Mouse (Mus musculus) stomach, embryonic 14.5 days (tissue): ENCODE measurements at regions not wholly inside any gene's neighbourhood (a gene's known extent, or its start where the extent isn't known, plus 50 kb on each side); places are given as distances from the start of the nearest gene placed in this dataset.

ENCODE experiments used
- ATAC-seq: fragments of 200-750 bp; cut with Nextera tagmentation; 2 replicates; pipeline ENCODE4 v1.8.0; 2017; ENCODE audit warnings: low read depth, moderate TSS enrichment; ENCODE audit not compliant: insufficient number of reproducible peaks, insufficient read depth, low FRiP score
- H3K27ac ChIP-seq: fragments of 300-500 bp; sonication (generic); 2 replicates; pipeline ENCODE4 v1.5.1; 2014; ENCODE audit warnings: mild to moderate bottlenecking, low read length, moderate library complexity, mixed read lengths
- H3K27me3 ChIP-seq: fragments of 300-500 bp; sonication (generic); 2 replicates; pipeline ENCODE4 v1.6.1; 2014; ENCODE audit warnings: low read length, control low read depth, mixed read lengths; ENCODE audit not compliant: control insufficient read depth, insufficient read depth
- H3K36me3 ChIP-seq: fragments of 300-500 bp; sonication (generic); 2 replicates; pipeline ENCODE4 v1.6.1; 2014; ENCODE audit warnings: mild to moderate bottlenecking, control low read depth, low read length, moderate library complexity, mixed read lengths; ENCODE audit not compliant: control insufficient read depth, insufficient read depth
- H3K4me1 ChIP-seq: fragments of 300-500 bp; sonication (generic); 2 replicates; pipeline ENCODE4 v1.6.1; 2014; ENCODE audit warnings: low read length, control low read depth, mixed read lengths; ENCODE audit not compliant: control insufficient read depth, insufficient read depth
- H3K4me2 ChIP-seq: fragments of 300-500 bp; sonication (generic); replicated peaks from 2 replicates; pipeline ENCODE4 v1.6.1; 2014; ENCODE audit warnings: low read depth, low read length, control low read depth
- H3K4me3 ChIP-seq: fragments of 300-500 bp; sonication (generic); 2 replicates; pipeline ENCODE4 v1.5.1; 2014; ENCODE audit warnings: low read depth, low read length, control low read depth
- H3K9ac ChIP-seq: fragments of 300-500 bp; sonication (generic); replicated peaks from 2 replicates; pipeline ENCODE4 v1.6.1; 2014; ENCODE audit warnings: low read depth, mild to moderate bottlenecking, control low read depth, low read length, moderate library complexity, mixed read lengths
- H3K9me3 ChIP-seq: fragments of 300-500 bp; sonication (generic); 2 replicates; pipeline ENCODE4 v1.6.1; 2016; ENCODE audit warnings: low read depth, low read length, control low read depth; ENCODE audit not compliant: control insufficient read depth
- WGBS: fragments of 180-500 bp; shearing (Covaris S2); extraction: QIAGEN DNeasy Blood & Tissue Kit; methylation state at CpG from one replicate; pipeline ENCODE4 v1.1.7; 2014; 5-methylcytosine and 5-hydroxymethylcytosine counted together

DNA sequence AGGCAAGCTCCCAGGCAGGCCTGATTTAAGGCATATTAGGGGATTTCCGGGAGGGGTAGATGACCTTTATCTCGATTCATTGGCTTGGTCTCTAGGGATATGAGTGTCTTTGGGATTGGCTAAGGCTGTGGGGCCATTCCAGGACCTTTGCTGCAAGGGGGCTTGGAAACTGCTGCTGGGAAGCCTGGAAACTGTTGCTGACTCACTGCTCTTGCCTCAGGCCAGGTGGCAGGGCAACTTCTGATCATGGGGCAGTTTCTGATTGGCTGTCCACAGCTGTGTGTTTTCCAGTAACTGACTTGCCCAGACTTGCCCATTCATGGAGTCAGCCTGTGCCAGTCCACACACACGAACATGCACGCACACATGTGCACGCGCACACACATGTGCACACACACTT is 349.8 kb upstream of the 4930452B06Rik start:
- 92% methylated on average over 6 of the region's 6 CpGs for WGBS
- H3K27me3 ChIP-seq = no peaks in the 10 kb centered on the region
- no peak overlapping the region for H3K4me3 ChIP-seq
- no peak overlapping the region for H3K27ac ChIP-seq
- H3K4me1 ChIP-seq = no peaks in the 10 kb centered on the region
- no peak for ATAC-seq
- no peaks in the 10 kb centered on the region for H3K36me3 ChIP-seq
- no peak overlapping the region for H3K4me2 ChIP-seq
- H3K9ac ChIP-seq = no peak overlapping the region
- H3K9me3 ChIP-seq = no peaks in the 10 kb centered on the region

DNA sequence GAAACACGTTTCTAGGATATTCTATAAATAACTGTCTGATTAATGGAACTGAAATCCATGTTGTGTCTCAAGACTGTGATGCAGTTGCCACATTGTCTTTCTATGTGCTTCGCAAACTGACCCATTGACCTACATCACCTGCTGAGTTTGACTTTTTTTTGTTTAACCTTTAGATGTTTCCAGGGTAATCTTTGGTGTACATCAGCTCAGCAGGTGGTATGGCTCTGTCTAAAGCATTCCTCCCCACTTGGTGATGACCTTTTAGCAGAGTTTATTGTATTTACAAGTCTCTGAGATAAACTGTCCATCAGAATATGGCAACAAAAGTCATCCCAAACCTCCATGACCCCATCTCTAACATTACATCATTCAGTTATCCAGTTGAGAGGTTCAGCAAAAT is 337.0 kb upstream of the 4930452B06Rik start:
- no peaks in the 10 kb centered on the region for H3K4me1 ChIP-seq
- ATAC-seq = no peak
- H3K36me3 ChIP-seq = no peaks in the 10 kb centered on the region
- no peak overlapping the region for H3K4me3 ChIP-seq
- H3K27ac ChIP-seq = no peak overlapping the region
- H3K9me3 ChIP-seq = no peaks in the 10 kb centered on the region
- H3K27me3 ChIP-seq = no peaks in the 10 kb centered on the region
- H3K4me2 ChIP-seq = no peak overlapping the region
- H3K9ac ChIP-seq = no peak overlapping the region
- 43% methylated on average over 2 of the region's 2 CpGs for WGBS

DNA sequence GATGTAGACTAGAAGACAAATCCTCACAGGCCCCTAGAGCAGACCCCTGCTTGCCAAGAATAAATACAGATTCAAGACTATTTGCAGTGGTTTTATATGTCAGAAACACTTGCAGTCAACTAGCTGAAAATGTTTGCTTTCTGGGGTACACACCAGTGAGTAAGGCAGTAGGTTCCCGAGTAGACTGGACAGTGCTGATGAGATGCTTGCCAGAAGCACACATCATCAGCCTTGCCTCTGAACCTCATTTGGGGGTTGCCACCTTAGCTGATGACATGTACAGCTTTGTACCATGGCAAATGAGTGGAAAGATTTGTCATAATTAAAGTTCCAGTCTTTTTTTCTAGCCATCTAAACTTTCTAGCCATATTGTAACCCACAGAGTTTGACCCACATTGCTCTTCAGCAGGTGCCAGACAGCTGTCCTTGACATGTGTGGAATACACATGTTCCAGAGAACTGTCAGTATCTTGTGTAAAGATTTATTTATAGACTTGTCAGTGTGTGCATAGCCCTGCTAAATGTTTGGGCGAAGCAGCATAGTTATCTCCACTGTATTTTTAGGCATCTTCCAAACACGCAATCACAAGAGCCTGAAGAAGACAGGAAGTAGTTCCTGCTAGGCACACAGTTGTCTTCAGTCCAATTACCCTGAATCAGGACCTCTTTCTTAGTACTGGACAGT is 334.5 kb upstream of the 4930452B06Rik start:
- WGBS = 54% methylated on average over 3 of the region's 3 CpGs
- H3K4me3 ChIP-seq = no peak overlapping the region

DNA sequence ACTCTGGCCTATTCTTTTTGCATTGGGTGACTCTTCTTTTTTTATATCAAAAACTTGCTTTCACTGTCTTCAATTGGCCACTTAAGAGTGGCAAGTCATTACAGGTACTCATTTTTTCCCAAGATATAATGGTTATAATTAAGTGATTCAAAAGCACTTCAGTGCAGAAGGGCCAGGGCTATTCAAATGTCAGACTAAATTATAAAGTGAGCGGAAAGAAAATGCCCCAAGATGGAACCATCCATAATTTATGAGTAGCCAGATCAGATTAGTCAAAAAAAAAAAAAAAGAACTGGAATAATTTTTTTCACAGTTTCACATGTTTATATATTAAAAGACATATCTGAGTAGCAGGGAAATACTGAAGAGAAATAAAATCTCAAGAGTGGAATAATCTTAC is 333.8 kb upstream of the 4930452B06Rik start:
- Histone ChIP-seq H3K27ac (no peak overlapping the region), H3K36me3 (no peaks in the 10 kb centered on the region), H3K4me1 (no peaks in the 10 kb centered on the region), H3K27me3 (no peaks in the 10 kb centered on the region), H3K9me3 (no peaks in the 10 kb centered on the region), H3K4me3 (no peak overlapping the region), H3K9ac (no peak overlapping the region), H3K4me2 (no peak overlapping the region)
- WGBS = 81% methylated on average over 1 of the region's 1 CpGs
- no peak for ATAC-seq

More for the DNA sequence above, 334.5 kb upstream of the 4930452B06Rik start:
- H3K27ac ChIP-seq = no peak overlapping the region
- H3K9me3 ChIP-seq = no peaks in the 10 kb centered on the region
- H3K4me1 ChIP-seq = no peaks in the 10 kb centered on the region
- H3K4me2 ChIP-seq = no peak overlapping the region
- ATAC-seq = no peak
- no peak overlapping the region for H3K9ac ChIP-seq
- H3K27me3 ChIP-seq = no peaks in the 10 kb centered on the region
- no peaks in the 10 kb centered on the region for H3K36me3 ChIP-seq

- Histone ChIP-seq H3K4me1 (no peaks in the 10 kb centered on the region), H3K9ac (no peak overlapping the region), H3K9me3 (no peaks in the 10 kb centered on the region), H3K36me3 (no peaks in the 10 kb centered on the region), H3K4me2 (no peak overlapping the region), H3K4me3 (no peak overlapping the region), H3K27me3 (no peaks in the 10 kb centered on the region), H3K27ac (no peak overlapping the region)
- WGBS = 76% methylated on average over 1 of the region's 1 CpGs
- ATAC-seq = no peak
Observed at GRCm38 (mm10) chr14:8993421-8993820, 327.4 kb upstream of the 4930452B06Rik start.

DNA sequence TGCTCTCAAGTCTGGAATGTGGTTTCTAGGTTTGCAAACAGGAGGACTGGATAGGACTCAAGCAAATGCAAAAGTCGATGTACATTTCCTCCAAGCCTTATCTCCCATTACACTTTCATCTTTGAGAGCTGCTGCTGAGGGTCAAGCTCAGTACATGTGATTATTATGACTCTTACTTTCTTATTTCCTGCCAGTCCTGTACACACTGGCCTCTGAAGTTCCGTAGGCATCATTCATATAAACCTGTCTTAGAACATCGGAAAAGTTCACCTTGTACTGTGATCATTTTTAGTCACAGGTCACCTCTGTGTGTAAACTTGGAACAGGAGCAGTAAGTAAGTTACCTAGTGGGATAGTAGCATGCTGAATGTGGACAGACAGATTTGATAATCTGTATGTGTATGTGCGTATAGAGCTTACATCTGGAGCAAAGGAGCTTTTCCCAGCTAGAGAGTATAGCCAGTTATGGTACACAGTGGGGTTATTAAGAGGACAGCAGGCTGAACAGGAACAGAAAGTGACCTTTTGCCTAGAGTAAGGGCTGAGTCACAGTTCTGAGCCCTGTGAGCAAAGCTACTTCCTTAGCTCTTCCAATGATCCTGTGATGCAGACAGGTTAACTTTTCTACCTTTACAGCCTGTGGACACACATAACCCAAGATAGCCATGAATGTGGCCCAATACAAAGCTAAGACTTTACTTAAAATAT is 319.2 kb upstream of the 4930452B06Rik start:
- no peak overlapping the region for H3K27ac ChIP-seq
- H3K9me3 ChIP-seq = no peaks in the 10 kb centered on the region
- no peaks in the 10 kb centered on the region for H3K27me3 ChIP-seq
- H3K36me3 ChIP-seq = no peaks in the 10 kb centered on the region
- H3K9ac ChIP-seq = no peak overlapping the region
- H3K4me1 ChIP-seq = no peaks in the 10 kb centered on the region
- no peak for ATAC-seq
- H3K4me2 ChIP-seq = no peak overlapping the region
- WGBS = 77% methylated on average over 4 of the region's 4 CpGs
- no peak overlapping the region for H3K4me3 ChIP-seq

DNA sequence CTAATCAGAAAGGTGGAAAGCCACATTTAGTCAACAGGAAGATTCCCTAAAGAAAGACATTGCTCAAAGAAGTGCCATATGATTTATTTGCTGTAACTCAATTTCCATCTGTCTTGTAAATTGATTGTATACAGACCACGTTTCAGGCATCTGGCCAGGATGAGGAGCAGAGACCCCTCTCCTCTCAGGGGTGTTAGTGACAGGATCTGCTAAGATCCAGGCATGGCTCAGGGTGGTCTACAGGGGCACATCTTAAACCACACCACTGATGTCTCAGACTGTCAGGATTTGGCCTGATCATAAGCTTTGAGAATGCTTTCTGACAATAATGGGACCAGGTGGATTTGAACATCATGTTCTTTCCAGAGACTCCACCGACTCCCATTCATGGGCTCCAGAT is 295.5 kb upstream of the 4930452B06Rik start:
- H3K4me3 ChIP-seq = no peak overlapping the region
- H3K27ac ChIP-seq = no peak overlapping the region
- H3K9ac ChIP-seq = no peak overlapping the region
- H3K4me1 ChIP-seq = no peaks in the 10 kb centered on the region
- H3K4me2 ChIP-seq = no peak overlapping the region
- WGBS = 37% methylated on average over 2 of the region's 2 CpGs
- H3K9me3 ChIP-seq = no peaks in the 10 kb centered on the region
- ATAC-seq = no peak
- no peaks in the 10 kb centered on the region for H3K27me3 ChIP-seq
- H3K36me3 ChIP-seq = no peaks in the 10 kb centered on the region

DNA sequence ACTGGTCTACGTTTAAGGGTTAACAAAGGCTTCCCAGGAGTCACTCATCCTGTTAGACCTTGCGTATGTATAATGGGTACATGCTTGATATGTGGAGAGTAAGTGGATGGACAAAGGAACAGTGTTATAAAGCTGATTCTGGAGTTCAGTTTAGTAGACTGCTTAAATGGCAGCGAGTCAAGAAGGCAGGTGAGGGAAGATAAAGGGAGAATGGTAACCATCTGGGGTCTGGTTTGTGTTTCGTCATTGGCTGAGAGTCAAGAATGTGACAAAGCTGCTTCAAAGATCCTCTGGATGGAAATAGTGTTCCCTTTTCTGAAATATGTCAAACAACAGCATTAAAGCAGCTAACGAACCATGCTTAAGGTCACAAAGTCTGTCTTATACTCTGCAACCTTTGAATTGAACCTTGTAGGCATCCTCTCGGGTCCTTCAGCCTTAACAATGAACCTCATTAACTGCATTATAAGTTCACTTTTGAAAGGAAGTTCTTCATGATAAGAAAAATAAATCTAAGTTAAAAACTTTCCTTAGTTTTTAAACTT is 286.9 kb upstream of the 4930452B06Rik start:
- no peaks in the 10 kb centered on the region for H3K36me3 ChIP-seq
- no peak overlapping the region for H3K4me2 ChIP-seq
- no peak for ATAC-seq
- H3K4me3 ChIP-seq = no peak overlapping the region
- WGBS = 31% methylated on average over 6 of the region's 6 CpGs
- H3K9ac ChIP-seq = no peak overlapping the region
- no peak overlapping the region for H3K27ac ChIP-seq
- no peaks in the 10 kb centered on the region for H3K9me3 ChIP-seq
- H3K4me1 ChIP-seq = peaks cover 2% of the 10 kb centered on the region; the same call in 1 of the 2 replicates
- H3K27me3 ChIP-seq = no peaks in the 10 kb centered on the region
